Mouse (Mus musculus): ENCODE data around the gene Gm9040. TPM values are rescaled to one million over a fixed set of nuclear protein-coding genes. Genes with fewer than 3 reads are reported as not detected.
"Not testable (repeated sequence)": the region's sequence is repeated elsewhere in the genome, so short reads cannot be mapped to it uniquely, and the experiment has no call there.

The Gm9040 gene
- not detected in 2 replicates for total RNA-seq (2021)
- long read RNA-seq = 0 reads

DNA sequence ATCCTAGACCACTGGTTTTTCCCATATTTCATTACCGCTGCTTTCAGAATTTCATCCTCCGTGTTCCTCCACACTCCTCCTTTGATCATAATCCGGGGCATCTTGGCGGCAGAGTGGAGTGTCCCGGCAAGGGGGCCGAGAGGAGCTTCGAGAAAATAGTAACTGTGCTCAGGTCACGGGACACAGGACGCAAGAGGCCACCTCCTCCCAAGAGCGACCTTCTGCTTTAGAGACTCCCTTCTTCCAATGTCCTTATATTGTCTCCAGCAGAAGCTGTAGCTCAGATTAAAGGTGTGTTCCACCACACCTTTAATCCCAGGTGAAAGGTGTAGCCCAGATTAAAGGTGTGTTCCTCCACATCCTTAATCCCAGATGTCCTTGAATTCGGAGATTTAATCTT lies at the start of gene Gm9040:
Gene Gm9040, minus strand, starts transcription at position 101 of the 400 bp plus-strand sequence.
- not testable (repeated sequence) for DNase-seq

DNA sequence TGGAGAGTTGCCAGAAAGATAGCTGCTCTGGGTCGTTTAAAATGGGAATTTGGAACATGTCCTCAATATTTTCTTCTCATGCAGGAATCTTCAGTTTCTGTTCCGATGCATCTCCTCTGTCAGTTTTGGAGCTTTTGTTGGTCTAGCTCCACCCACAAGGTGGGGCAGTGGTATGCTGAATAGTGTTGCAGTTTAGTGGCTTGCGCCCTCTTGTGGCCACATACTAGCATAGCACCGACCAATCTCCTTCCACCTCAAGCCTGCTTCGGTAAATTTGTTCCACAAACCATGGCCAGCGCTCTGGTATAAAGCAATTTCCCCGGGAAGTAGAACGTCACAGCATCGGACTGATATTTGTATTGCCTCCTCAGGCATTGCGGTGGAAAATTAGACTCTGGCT lies 43.7 kb upstream of the Gm9040 start:
- peak; percentile 74 for DNase-seq

DNA sequence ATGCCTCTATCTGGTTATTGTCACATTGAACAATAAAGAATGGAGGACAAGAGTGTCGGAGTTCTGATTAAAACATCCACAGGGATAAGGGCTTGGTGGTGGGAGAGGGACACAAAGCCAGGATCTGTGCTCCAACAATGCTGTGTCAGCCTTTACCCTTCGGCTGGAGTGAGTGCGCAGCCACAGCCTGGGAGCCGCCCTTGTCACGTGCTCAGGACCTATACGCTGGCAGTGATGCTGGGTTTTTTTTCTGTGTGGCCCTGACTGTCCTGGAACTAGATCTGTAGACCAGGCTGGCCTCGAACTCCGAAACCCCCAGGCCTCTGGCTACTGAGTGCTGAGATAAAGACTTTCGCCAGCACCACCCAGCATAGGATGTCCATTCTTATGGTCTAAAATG lies 42.7 kb upstream of the Gm9040 start:
- no peak for DNase-seq

DNA sequence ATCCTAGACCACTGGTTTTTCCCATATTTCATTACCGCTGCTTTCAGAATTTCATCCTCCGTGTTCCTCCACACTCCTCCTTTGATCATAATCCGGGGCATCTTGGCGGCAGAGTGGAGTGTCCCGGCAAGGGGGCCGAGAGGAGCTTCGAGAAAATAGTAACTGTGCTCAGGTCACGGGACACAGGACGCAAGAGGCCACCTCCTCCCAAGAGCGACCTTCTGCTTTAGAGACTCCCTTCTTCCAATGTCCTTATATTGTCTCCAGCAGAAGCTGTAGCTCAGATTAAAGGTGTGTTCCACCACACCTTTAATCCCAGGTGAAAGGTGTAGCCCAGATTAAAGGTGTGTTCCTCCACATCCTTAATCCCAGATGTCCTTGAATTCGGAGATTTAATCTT lies 27.2 kb upstream of the Gm9040 start, which contains the start of gene Gm9049:
Gene Gm9049, minus strand, starts transcription at position 101 of the 400 bp plus-strand sequence.
- DNase-seq = not testable (repeated sequence)

DNA sequence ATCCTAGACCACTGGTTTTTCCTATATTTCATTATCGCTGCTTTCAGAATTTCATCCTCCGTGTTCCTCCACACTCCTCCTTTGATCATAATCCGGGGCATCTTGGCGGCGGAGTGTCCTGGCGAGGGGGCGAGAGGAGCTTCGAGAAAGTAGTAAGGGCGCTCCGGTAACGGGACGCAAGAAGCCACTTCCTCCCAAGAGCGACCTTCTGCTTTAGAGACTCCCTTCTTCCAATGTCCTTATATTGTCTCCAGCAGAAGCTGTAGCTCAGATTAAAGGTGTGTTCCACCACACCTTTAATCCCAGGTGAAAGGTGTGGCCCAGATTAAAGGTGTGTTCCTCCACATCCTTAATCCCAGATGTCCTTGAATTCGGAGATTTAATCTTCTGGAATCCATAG lies 21.8 kb upstream of the Gm9040 start, which contains the start of gene Gm9048:
Gene Gm9048, minus strand, starts transcription at position 101 of the 400 bp plus-strand sequence.
- DNase-seq = not testable (repeated sequence)

DNA sequence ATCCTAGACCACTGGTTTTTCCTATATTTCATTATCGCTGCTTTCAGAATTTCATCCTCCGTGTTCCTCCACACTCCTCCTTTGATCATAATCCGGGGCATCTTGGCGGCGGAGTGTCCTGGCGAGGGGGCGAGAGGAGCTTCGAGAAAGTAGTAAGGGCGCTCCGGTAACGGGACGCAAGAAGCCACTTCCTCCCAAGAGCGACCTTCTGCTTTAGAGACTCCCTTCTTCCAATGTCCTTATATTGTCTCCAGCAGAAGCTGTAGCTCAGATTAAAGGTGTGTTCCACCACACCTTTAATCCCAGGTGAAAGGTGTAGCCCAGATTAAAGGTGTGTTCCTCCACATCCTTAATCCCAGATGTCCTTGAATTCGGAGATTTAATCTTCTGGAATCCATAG lies 16.4 kb upstream of the Gm9040 start, which contains the start of gene Gm9046:
Gene Gm9046, minus strand, starts transcription at position 101 of the 400 bp plus-strand sequence.
- DNase-seq = not testable (repeated sequence)

DNA sequence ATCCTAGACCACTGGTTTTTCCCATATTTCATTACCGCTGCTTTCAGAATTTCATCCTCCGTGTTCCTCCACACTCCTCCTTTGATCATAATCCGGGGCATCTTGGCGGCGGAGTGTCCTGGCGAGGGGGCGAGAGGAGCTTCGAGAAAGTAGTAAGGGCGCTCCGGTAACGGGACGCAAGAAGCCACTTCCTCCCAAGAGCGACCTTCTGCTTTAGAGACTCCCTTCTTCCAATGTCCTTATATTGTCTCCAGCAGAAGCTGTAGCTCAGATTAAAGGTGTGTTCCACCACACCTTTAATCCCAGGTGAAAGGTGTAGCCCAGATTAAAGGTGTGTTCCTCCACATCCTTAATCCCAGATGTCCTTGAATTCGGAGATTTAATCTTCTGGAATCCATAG lies 11.0 kb upstream of the Gm9040 start, which contains the start of gene Gm9045:
Gene Gm9045, minus strand, starts transcription at position 101 of the 400 bp plus-strand sequence.
- not testable (repeated sequence) for DNase-seq

DNA sequence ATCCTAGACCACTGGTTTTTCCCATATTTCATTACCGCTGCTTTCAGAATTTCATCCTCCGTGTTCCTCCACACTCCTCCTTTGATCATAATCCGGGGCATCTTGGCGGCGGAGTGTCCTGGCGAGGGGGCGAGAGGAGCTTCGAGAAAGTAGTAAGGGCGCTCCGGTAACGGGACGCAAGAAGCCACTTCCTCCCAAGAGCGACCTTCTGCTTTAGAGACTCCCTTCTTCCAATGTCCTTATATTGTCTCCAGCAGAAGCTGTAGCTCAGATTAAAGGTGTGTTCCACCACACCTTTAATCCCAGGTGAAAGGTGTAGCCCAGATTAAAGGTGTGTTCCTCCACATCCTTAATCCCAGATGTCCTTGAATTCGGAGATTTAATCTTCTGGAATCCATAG lies 5.5 kb upstream of the Gm9040 start, which contains the start of gene Gm9044:
Gene Gm9044, minus strand, starts transcription at position 101 of the 400 bp plus-strand sequence.
- DNase-seq = not testable (repeated sequence)

DNA sequence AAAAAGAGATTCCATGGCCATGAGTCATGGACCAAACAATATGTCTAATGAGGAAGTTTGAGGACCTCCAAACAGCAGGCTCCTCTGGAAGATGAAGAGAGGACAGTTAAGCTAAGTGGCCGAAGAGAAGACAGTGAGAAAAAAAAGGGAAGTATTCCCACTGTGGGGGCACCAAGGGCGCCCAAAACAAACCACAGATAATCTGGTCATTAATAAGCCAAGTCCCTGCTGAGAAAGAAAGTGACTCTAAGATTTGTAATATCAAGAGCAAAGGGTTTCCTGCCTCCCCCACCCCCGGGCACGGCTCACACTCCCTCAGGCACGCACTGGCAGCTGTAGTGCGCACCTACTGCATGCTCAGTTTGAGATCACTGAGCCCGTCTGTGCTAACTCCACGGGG lies 7.7 kb downstream of the Gm9040 start:
- DNase-seq = no peak

DNA sequence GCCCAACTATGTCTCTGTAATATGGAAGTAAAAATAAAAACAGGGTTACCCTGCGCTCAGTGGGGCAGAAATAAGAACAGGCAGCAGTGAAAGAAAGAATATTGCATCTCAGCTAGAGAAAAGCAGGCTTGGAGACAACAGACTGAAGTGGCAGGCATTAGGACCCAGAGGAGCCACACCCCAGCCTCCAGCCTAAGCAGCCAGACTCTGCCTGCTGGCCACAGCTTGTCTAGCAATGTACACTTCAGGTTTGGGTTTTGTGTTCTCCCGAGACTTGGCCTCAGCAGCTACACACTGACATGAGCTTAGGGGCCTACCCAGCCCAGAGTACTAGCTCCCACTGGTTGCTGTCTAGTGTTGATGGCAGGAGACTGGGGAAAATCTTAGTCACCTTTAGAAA lies 24.6 kb downstream of the Gm9040 start:
- DNase-seq = not testable (repeated sequence)

DNA sequence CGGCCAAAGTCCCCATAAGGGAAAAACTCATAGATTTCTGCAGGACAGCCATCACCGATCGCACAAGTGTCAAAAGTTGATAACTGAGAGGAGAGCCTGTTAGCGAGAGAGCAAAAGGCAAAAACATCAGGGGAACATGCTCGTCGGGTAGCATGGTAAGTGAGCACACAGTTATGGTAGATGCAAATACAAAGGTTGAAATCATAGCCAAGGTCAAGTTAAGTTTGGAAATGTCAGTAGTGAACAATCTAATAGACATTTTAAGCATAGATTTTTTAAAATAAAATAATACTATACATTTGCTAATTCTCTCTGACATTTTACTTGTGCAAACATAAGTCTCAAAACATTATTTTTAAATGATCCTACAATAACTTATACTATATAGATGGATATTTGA lies 31.8 kb downstream of the Gm9040 start, which contains the start of gene Iltifb:
Gene Iltifb, minus strand, starts transcription at position 101 of the 400 bp plus-strand sequence.
- DNase-seq = no peak

DNA sequence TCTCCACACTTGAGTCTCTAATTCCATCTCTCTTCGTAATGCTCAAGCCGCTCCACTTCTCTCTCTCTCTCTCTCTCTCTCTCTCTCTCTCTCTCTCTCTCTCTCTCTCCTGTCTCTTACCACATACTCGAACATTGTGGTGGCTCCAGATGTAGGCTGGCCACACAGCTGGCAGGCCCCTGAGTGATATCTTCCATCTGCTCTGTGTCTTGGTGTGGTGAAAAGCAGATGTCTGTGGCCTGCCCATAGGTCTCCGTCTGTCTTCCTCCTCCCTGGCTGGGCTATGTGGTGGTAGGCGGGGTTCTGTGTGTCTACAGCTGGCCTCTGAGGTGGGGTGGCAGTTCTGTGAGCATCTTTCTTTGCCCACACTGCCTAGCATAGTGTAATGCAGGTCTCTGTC lies 43.8 kb downstream of the Gm9040 start:
- DNase-seq = not testable (repeated sequence)

DNA sequence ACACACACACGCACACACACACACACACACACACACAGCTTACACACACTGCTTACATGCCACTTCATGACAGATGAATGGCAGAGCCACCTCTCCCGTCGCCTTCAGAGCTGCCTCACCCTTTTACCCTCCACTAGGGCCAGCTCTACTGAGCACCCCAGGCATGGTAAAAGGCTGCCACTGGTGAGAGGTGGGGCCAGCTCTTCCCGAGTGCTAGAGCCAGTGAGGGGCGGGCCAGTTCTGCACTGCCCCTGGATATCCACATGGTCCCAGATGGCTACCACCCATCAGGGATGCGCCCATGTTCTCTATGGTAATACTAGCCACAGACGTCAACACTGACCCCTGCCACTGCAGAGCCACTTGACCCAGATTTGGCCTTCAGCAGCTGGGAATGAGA lies 44.2 kb downstream of the Gm9040 start:
- DNase-seq = not testable (repeated sequence)

DNA sequence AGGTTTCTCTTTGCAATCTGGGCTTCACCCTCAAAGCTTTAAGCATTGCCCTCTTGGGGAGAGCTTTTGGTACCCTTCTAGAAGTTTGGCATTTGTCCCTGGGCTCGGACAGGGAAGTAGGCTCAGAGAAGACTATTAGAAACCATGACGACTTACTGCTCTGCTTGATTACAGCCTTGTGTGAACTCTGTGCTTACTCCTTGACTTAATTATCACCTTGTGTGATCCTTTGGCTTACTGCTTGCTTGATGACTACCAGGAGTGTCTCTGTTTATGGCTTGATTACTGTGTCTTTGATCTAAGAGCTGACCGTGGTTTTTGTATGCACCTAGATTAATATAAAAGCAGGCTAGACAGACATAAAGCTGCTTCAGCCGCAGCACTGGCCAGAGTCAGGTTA lies 48.7 kb downstream of the Gm9040 start:
- not testable (repeated sequence) for DNase-seq

Other genes with a start within 250 kb of the Gm9040 start
- 11.7 and 16.6 TPM in 2 replicates for gene Mdm1, start 185.2 kb downstream of the Gm9040 start, total RNA-seq (2021)
- not detected in 2 replicates for gene Il22, start 122.0 kb downstream of the Gm9040 start, total RNA-seq (2021)
- 0.49 TPM in 1 of 2 replicates, not detected in the other for gene Gm32717, start 86.2 kb downstream of the Gm9040 start, total RNA-seq (2021)
- gene Gm32802, start 68.3 kb downstream of the Gm9040 start, total RNA-seq (2021) = 0.49 TPM in 1 of 2 replicates, not detected in the other
- gene Iltifb, start 31.9 kb downstream of the Gm9040 start, total RNA-seq (2021) = not detected in 2 replicates
- gene Gm9044, start 5.4 kb upstream of the Gm9040 start, total RNA-seq (2021) = not detected in 2 replicates
- not detected in 2 replicates for gene Gm9045, start 10.9 kb upstream of the Gm9040 start, total RNA-seq (2021)
- gene Gm9046, start 16.3 kb upstream of the Gm9040 start, total RNA-seq (2021) = not detected in 2 replicates
- not detected in 2 replicates for gene Gm9048, start 21.7 kb upstream of the Gm9040 start, total RNA-seq (2021)
- not detected in 2 replicates for gene Gm9049, start 27.1 kb upstream of the Gm9040 start, total RNA-seq (2021)
- gene Ifng, start 114.1 kb upstream of the Gm9040 start, total RNA-seq (2021) = not detected in 2 replicates

Measured in adrenal gland, postnatal 25 days (tissue).